In the genomic region with DNA sequence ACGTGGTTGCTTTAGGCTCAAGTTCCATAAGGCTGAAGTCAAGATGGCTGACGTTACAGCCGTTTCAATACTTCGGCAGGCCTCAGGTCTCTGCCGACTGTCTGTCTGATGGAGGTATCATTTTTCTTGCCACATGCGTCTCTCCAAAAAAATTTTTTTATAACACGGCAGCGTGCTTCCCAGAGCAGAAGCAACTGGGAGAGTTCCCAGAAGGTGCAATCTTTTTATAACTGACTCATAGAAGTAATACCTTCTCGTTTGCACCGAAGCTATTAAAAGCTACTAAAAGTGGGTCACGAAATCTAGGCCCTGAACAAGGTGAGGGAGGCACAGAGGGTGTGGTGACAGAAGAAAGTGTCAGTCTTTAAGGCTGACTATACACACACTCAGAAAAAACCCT, we compare ENCODE assay signal across 31 mouse cellular contexts.
A peak's percentile ranks its signal among the peaks of the same experiment; 100 is the strongest.
DNase-seq lines count a peak whose midpoint lies in the region; ATAC-seq and TF ChIP-seq lines count a peak whose summit lies in the region.
"Had no signal": no experiment of that assay in that cellular context is flagged by ENCODE, and none has a peak within 500 bp of the region (broad histone marks: within the 10 kb centered on the region; RNA-seq: fewer than 3 reads in every experiment).

No protein-coding gene starts in this region.

- H3K4me1 ChIP-seq in forebrain, postnatal 0 days (ENCODE audit: insufficient read depth), result no peaks in the 10 kb centered on the region
- no peaks in the 10 kb centered on the region for H3K4me1 ChIP-seq in forebrain, embryonic 16.5 days (replicated peaks; ENCODE audit: control insufficient read depth, insufficient read depth, low read length)
- H3K4me1 ChIP-seq in heart, postnatal 0 days (ENCODE audit: control insufficient read depth, insufficient read depth), result peaks cover 4% of the 10 kb centered on the region; the same call in 1 of the 2 replicates
- H3K4me1 ChIP-seq in heart, embryonic 11.5 days (ENCODE audit: control insufficient read depth, insufficient read depth, low read length), result peaks cover 13% of the 10 kb centered on the region
- H3K4me1 ChIP-seq: forebrain, embryonic 13.5 days; kidney, embryonic 15.5 days; midbrain, embryonic 13.5 days; neural tube, embryonic 15.5 days had no signal

- intact Hi-C loops in gastrocnemius, postnatal 14 days (cut with DNase I; ENCODE audit: low total_unique reads), result no loop called here

- H3K36me3 ChIP-seq in forebrain, postnatal 0 days (ENCODE audit: insufficient read depth), result no peaks in the 10 kb centered on the region
- no peaks in the 10 kb centered on the region for H3K36me3 ChIP-seq in forebrain, embryonic 16.5 days (ENCODE audit: control insufficient read depth, insufficient read depth)
- no peaks in the 10 kb centered on the region for H3K36me3 ChIP-seq in heart, postnatal 0 days (replicated peaks; ENCODE audit: control insufficient read depth, insufficient read depth, low read length)
- no peaks in the 10 kb centered on the region for H3K36me3 ChIP-seq in heart, embryonic 11.5 days (ENCODE audit: control insufficient read depth, insufficient read depth, low read length)
- H3K36me3 ChIP-seq: kidney, embryonic 15.5 days; limb, embryonic 10.5 days; limb, embryonic 15.5 days; midbrain, embryonic 13.5 days; neural tube, embryonic 15.5 days had no signal

- no peak overlapping the region for H3K4me2 ChIP-seq in forebrain, postnatal 0 days (ENCODE audit: low read depth)
- no peak overlapping the region for H3K4me2 ChIP-seq in forebrain, embryonic 16.5 days (ENCODE audit: low read length)
- H3K4me2 ChIP-seq in heart, postnatal 0 days (ENCODE audit: low read depth, low read length), result no peak overlapping the region
- H3K4me2 ChIP-seq in heart, embryonic 11.5 days, result no peak overlapping the region
- H3K4me2 ChIP-seq: forebrain, embryonic 13.5 days; kidney, embryonic 15.5 days; limb, embryonic 15.5 days; midbrain, embryonic 13.5 days; neural tube, embryonic 15.5 days had no signal

- peak; percentile 11 for DNase-seq in forebrain, postnatal 0 days
- DNase-seq in gastrocnemius, postnatal 25 days, result peak; percentile 41
- no peak for DNase-seq in gastrocnemius, postnatal 14 days
- DNase-seq in heart, postnatal 0 days (ENCODE audit: low spot score), result peak; percentile 34
- peak; percentile 11 to 12 for DNase-seq in right cerebral cortex, adult 2 months (ENCODE audit: low spot score in 2 of 2)
- no peak for DNase-seq in right cerebral cortex, postnatal 14 days
- DNase-seq: adrenal gland, adult 2 months; cerebellum, adult 8-10 months; cerebellum, postnatal 36 days; kidney, adult 18-20 months; kidney, postnatal 25 days; lung, adult 2 months; lung, postnatal 10 days; retina, postnatal 1 day; spleen, adult 18-20 months; thymus, adult 18-20 months; thymus, postnatal 25 days had no signal

- no peak for ATAC-seq in forebrain, postnatal 0 days
- no peak for ATAC-seq in forebrain, embryonic 16.5 days
- ATAC-seq in heart, postnatal 0 days (ENCODE audit: insufficient read depth, low read depth), result no peak
- ATAC-seq in heart, embryonic 11.5 days (replicated peaks; ENCODE audit: insufficient number of reproducible peaks, low FRiP score, low TSS enrichment), result no peak
- ATAC-seq: activated CD4-positive, CD25-positive, alpha-beta regulatory T cell, adult 4 months; forebrain, embryonic 13.5 days; hindbrain, embryonic 16.5 days; midbrain, embryonic 13.5 days had no signal

- no peak overlapping the region for H3K4me3 ChIP-seq in forebrain, postnatal 0 days (ENCODE audit: low read depth, low read length)
- no peak overlapping the region for H3K4me3 ChIP-seq in forebrain, embryonic 16.5 days (replicated peaks; ENCODE audit: low read length)
- no peak overlapping the region for H3K4me3 ChIP-seq in heart, postnatal 0 days (ENCODE audit: low read depth, low read length)
- H3K4me3 ChIP-seq in heart, embryonic 11.5 days (ENCODE audit: low read depth, low read length), result no peak overlapping the region
- H3K4me3 ChIP-seq: forebrain, embryonic 13.5 days; kidney, embryonic 15.5 days; left cerebral cortex, adult 2 months; limb, embryonic 10.5 days; limb, embryonic 15.5 days; midbrain, embryonic 13.5 days; neural tube, embryonic 15.5 days had no signal

- 80% methylated on average over 11 of the region's 11 CpGs for WGBS in forebrain, postnatal 0 days
- 88% methylated on average over 11 of the region's 11 CpGs for WGBS in forebrain, embryonic 16.5 days
- WGBS in heart, postnatal 0 days, result 53% methylated on average over 11 of the region's 11 CpGs
- 82% methylated on average over 11 of the region's 11 CpGs for WGBS in heart, embryonic 11.5 days (ENCODE audit: insufficient replicate concordance)

- no peak for TF ChIP-seq EP300 in heart, postnatal 0 days (IDR thresholded peaks at IDR 0.05; ENCODE audit: low read depth)

- no peak for TF ChIP-seq CTCF in forebrain, postnatal 0 days (IDR thresholded peaks at IDR 0.05; ENCODE audit: low read depth)
- TF ChIP-seq CTCF in heart, postnatal 0 days (IDR thresholded peaks at IDR 0.05; ENCODE audit: low read depth), result no peak

- no peaks in the 10 kb centered on the region for H3K9me3 ChIP-seq in forebrain, postnatal 0 days (ENCODE audit: low read length)
- H3K9me3 ChIP-seq in forebrain, embryonic 16.5 days (ENCODE audit: control insufficient read depth, low read length), result no peaks in the 10 kb centered on the region
- H3K9me3 ChIP-seq in heart, postnatal 0 days (replicated peaks; ENCODE audit: control insufficient read depth, low read length), result no peaks in the 10 kb centered on the region
- H3K9me3 ChIP-seq in heart, embryonic 11.5 days (replicated peaks; ENCODE audit: control insufficient read depth, low read length), result no peaks in the 10 kb centered on the region
- H3K9me3 ChIP-seq: forebrain, embryonic 13.5 days; kidney, embryonic 15.5 days; limb, embryonic 10.5 days; limb, embryonic 15.5 days; midbrain, embryonic 13.5 days; neural tube, embryonic 15.5 days had no signal

- H3K9ac ChIP-seq in forebrain, postnatal 0 days, result no peak overlapping the region
- no peak overlapping the region for H3K9ac ChIP-seq in forebrain, embryonic 16.5 days (replicated peaks; ENCODE audit: low read depth, low read length)
- no peak overlapping the region for H3K9ac ChIP-seq in heart, postnatal 0 days (replicated peaks; ENCODE audit: low read depth, low read length)
- H3K9ac ChIP-seq in heart, embryonic 11.5 days (ENCODE audit: low read depth, low read length), result no peak overlapping the region
- H3K9ac ChIP-seq: forebrain, embryonic 13.5 days; kidney, embryonic 15.5 days; limb, embryonic 15.5 days; liver, embryonic 14.5 days; midbrain, embryonic 13.5 days; neural tube, embryonic 15.5 days had no signal

- H3K27ac ChIP-seq in forebrain, postnatal 0 days (ENCODE audit: low read depth, low read length), result no peak overlapping the region
- H3K27ac ChIP-seq in forebrain, embryonic 16.5 days (ENCODE audit: low read length), result no peak overlapping the region
- peak overlapping the region; percentile 41; the same call in 1 of the 2 replicates for H3K27ac ChIP-seq in heart, postnatal 0 days (ENCODE audit: low read depth)
- no peak overlapping the region for H3K27ac ChIP-seq in heart, embryonic 11.5 days (ENCODE audit: low read depth, low read length)
- H3K27ac ChIP-seq: forebrain, embryonic 13.5 days; kidney, embryonic 15.5 days; left cerebral cortex, adult 2 months; limb, embryonic 10.5 days; limb, embryonic 15.5 days; liver, embryonic 14.5 days; macrophage; midbrain, embryonic 13.5 days; neural tube, embryonic 15.5 days had no signal

- no peaks in the 10 kb centered on the region for H3K27me3 ChIP-seq in forebrain, postnatal 0 days (ENCODE audit: insufficient read depth, low read length)
- H3K27me3 ChIP-seq in forebrain, embryonic 16.5 days (replicated peaks; ENCODE audit: control insufficient read depth, insufficient read depth, low read length), result no peaks in the 10 kb centered on the region
- no peaks in the 10 kb centered on the region for H3K27me3 ChIP-seq in heart, postnatal 0 days (ENCODE audit: control insufficient read depth, insufficient read depth, low read length)
- H3K27me3 ChIP-seq in heart, embryonic 11.5 days (ENCODE audit: control insufficient read depth, insufficient read depth, low read length), result no peaks in the 10 kb centered on the region
- H3K27me3 ChIP-seq: CH12.LX; forebrain, embryonic 13.5 days; kidney, embryonic 15.5 days; limb, embryonic 15.5 days; midbrain, embryonic 13.5 days; neural tube, embryonic 15.5 days had no signal

Comparison
In these comparisons a context has a peak if more than half of its experiments do, and no peak if none do; other contexts are left out.
1. DNase-seq: peak in forebrain, postnatal 0 days (single experiment), gastrocnemius, postnatal 25 days (single experiment), heart, postnatal 0 days (single experiment) and right cerebral cortex, adult 2 months (2 of 2); none in gastrocnemius, postnatal 14 days (single experiment) and right cerebral cortex, postnatal 14 days (single experiment).